In genomic region chr12:99084144-99084543, GRCm38 (mm10) we compare ENCODE assay signal across 8 mouse cellular contexts.
DNase-seq lines count a peak whose midpoint lies in the region; ATAC-seq and TF ChIP-seq lines count a peak whose summit lies in the region.

No protein-coding gene starts in this region.

- peaks cover 34% of the 10 kb centered on the region for H3K4me1 ChIP-seq in forebrain, embryonic 12.5 days
- peaks cover 5% of the 10 kb centered on the region; the same call in 1 of the 2 replicates for H3K4me1 ChIP-seq in heart, postnatal 0 days (ENCODE audit: control insufficient read depth, insufficient read depth)
- no peaks in the 10 kb centered on the region for H3K4me1 ChIP-seq in liver, embryonic 15.5 days (replicated peaks)
- peaks cover 29% of the 10 kb centered on the region for H3K4me1 ChIP-seq in neural tube, embryonic 13.5 days (replicated peaks)
- H3K4me1 ChIP-seq in testis, adult 2 months (ENCODE audit: control insufficient read depth, insufficient read depth, low read length) = peaks cover 12% of the 10 kb centered on the region

- H3K4me2 ChIP-seq in forebrain, embryonic 12.5 days = 0 out of 2 replicates have a peak overlapping the region, but pooled peaks have one; percentile 13
- no peak overlapping the region for H3K4me2 ChIP-seq in heart, postnatal 0 days (ENCODE audit: low read depth, low read length)
- H3K4me2 ChIP-seq in liver, embryonic 15.5 days = no peak overlapping the region
- peak overlapping the region; percentile 27 for H3K4me2 ChIP-seq in neural tube, embryonic 13.5 days

- ATAC-seq in forebrain, embryonic 12.5 days (ENCODE audit: low FRiP score) = peak; percentile 92
- peak; percentile 89 for ATAC-seq in heart, postnatal 0 days (ENCODE audit: insufficient read depth, low read depth)
- ATAC-seq in liver, embryonic 15.5 days (ENCODE audit: insufficient read depth) = peak; percentile 61
- peak; percentile 91 for ATAC-seq in neural tube, embryonic 13.5 days (ENCODE audit: low read depth)

- no peaks in the 10 kb centered on the region for H3K36me3 ChIP-seq in forebrain, embryonic 12.5 days (replicated peaks)
- H3K36me3 ChIP-seq in heart, postnatal 0 days (replicated peaks; ENCODE audit: control insufficient read depth, insufficient read depth, low read length) = no peaks in the 10 kb centered on the region
- no peaks in the 10 kb centered on the region for H3K36me3 ChIP-seq in liver, embryonic 15.5 days (replicated peaks)
- H3K36me3 ChIP-seq in neural tube, embryonic 13.5 days = no peaks in the 10 kb centered on the region
- H3K36me3 ChIP-seq in testis, adult 2 months (ENCODE audit: control insufficient read depth, insufficient read depth, low read length) = no peaks in the 10 kb centered on the region

- no peaks in the 10 kb centered on the region for H3K9me3 ChIP-seq in forebrain, embryonic 12.5 days
- no peaks in the 10 kb centered on the region for H3K9me3 ChIP-seq in heart, postnatal 0 days (replicated peaks; ENCODE audit: control insufficient read depth, low read length)
- H3K9me3 ChIP-seq in liver, embryonic 15.5 days (replicated peaks) = no peaks in the 10 kb centered on the region
- no peaks in the 10 kb centered on the region for H3K9me3 ChIP-seq in neural tube, embryonic 13.5 days

- TF ChIP-seq POLR2A in testis, adult 2 months (IDR thresholded peaks at IDR 0.05; ENCODE audit: control insufficient read depth, low read depth, low read length) = no peak

- no peak overlapping the region for H3K9ac ChIP-seq in forebrain, embryonic 12.5 days
- H3K9ac ChIP-seq in heart, postnatal 0 days (replicated peaks; ENCODE audit: low read depth, low read length) = no peak overlapping the region
- no peak overlapping the region for H3K9ac ChIP-seq in liver, embryonic 15.5 days
- 0 out of 2 replicates have a peak overlapping the region, but pooled peaks have one; percentile 14 for H3K9ac ChIP-seq in neural tube, embryonic 13.5 days

- peak; percentile 92 for DNase-seq in CD4-positive, CD25-positive, alpha-beta regulatory T cell, adult 2 months (ENCODE audit: low read depth, low spot score)
- peak; percentile 44 for DNase-seq in c-Kit-positive CD71-positive TER-119-negative erythroid progenitor cells, embryonic 14.5 days (ENCODE audit: low read depth)
- DNase-seq in heart, postnatal 0 days (ENCODE audit: low spot score) = peak; percentile 73
- DNase-seq in kidney, postnatal 36 days = peak; percentile 67 to 85

- H3K27me3 ChIP-seq in forebrain, embryonic 12.5 days = peaks cover 17% of the 10 kb centered on the region; the same call in 1 of the 2 replicates
- peaks cover 10% of the 10 kb centered on the region for H3K27me3 ChIP-seq in heart, postnatal 0 days (ENCODE audit: control insufficient read depth, insufficient read depth, low read length)
- H3K27me3 ChIP-seq in liver, embryonic 15.5 days = peaks cover 22% of the 10 kb centered on the region
- no peaks in the 10 kb centered on the region; the same call in 1 of the 2 replicates for H3K27me3 ChIP-seq in neural tube, embryonic 13.5 days
- H3K27me3 ChIP-seq in testis, adult 2 months (ENCODE audit: control insufficient read depth, insufficient read depth, low read length) = no peaks in the 10 kb centered on the region

- peak; percentile 97 for TF ChIP-seq CTCF in heart, postnatal 0 days (IDR thresholded peaks at IDR 0.05; ENCODE audit: low read depth)
- TF ChIP-seq CTCF in testis, adult 2 months (IDR thresholded peaks at IDR 0.05; ENCODE audit: control insufficient read depth, insufficient read depth, insufficient replicate concordance, low read depth, low read length) = peak; percentile 99

- WGBS in forebrain, embryonic 12.5 days = 3% methylated on average over 18 of the region's 18 CpGs
- 4% methylated on average over 18 of the region's 18 CpGs for WGBS in heart, postnatal 0 days
- 4% methylated on average over 18 of the region's 18 CpGs for WGBS in liver, embryonic 15.5 days (ENCODE audit: insufficient replicate concordance)
- 3% methylated on average over 18 of the region's 18 CpGs for WGBS in neural tube, embryonic 13.5 days

- TF ChIP-seq EP300 in heart, postnatal 0 days (IDR thresholded peaks at IDR 0.05; ENCODE audit: low read depth) = no peak

- no peak overlapping the region for H3K4me3 ChIP-seq in forebrain, embryonic 12.5 days (replicated peaks)
- H3K4me3 ChIP-seq in heart, postnatal 0 days (ENCODE audit: low read depth, low read length) = no peak overlapping the region
- H3K4me3 ChIP-seq in liver, embryonic 15.5 days (replicated peaks) = no peak overlapping the region
- H3K4me3 ChIP-seq in neural tube, embryonic 13.5 days = no peak overlapping the region
- H3K4me3 ChIP-seq in testis, adult 2 months (ENCODE audit: control insufficient read depth, low read depth, low read length) = peak overlapping the region; percentile 37

- no peak overlapping the region for H3K27ac ChIP-seq in forebrain, embryonic 12.5 days
- H3K27ac ChIP-seq in heart, postnatal 0 days (ENCODE audit: low read depth) = no peak overlapping the region
- no peak overlapping the region for H3K27ac ChIP-seq in liver, embryonic 15.5 days (replicated peaks)
- no peak overlapping the region for H3K27ac ChIP-seq in neural tube, embryonic 13.5 days (replicated peaks)
- no peak overlapping the region for H3K27ac ChIP-seq in testis, adult 2 months (ENCODE audit: control insufficient read depth, insufficient read depth, low read depth, low read length)

Comparison
In these comparisons a context has a peak if more than half of its experiments do, and no peak if none do; other contexts are left out.
1. H3K4me2 ChIP-seq: peak in forebrain, embryonic 12.5 days (single experiment) and neural tube, embryonic 13.5 days (single experiment); none in heart, postnatal 0 days (single experiment) and liver, embryonic 15.5 days (single experiment).
2. Peak in every context shown above with its lines, with median percentiles within 50 percentile points of each other: DNase-seq and ATAC-seq.